Mouse (Mus musculus) hindbrain, embryonic 10.5 days (tissue): Measurements from ENCODE around the gene Klhl2. TPM values are rescaled to one million over a fixed set of nuclear protein-coding genes. Genes with fewer than 3 reads are reported as not detected.

Experiments
- DNase-seq: peaks from one replicate; pipeline ENCODE4 v3.0.0-alpha.2; 2017; ENCODE audit warnings: low spot score
- H3K27ac ChIP-seq: fragments of 300-500 bp; sonication (generic); 2 replicates; pipeline ENCODE4 v1.5.1; 2016; ENCODE audit warnings: mild to moderate bottlenecking, moderate library complexity
- H3K27me3 ChIP-seq: fragments of 300-500 bp; sonication (generic); 2 replicates; pipeline ENCODE4 v1.6.1; 2016; ENCODE audit warnings: mild to moderate bottlenecking; ENCODE audit not compliant: poor library complexity, insufficient read depth, severe bottlenecking
- H3K36me3 ChIP-seq: fragments of 300-500 bp; sonication (generic); 2 replicates; pipeline ENCODE4 v1.6.1; 2016; ENCODE audit warnings: mild to moderate bottlenecking, moderate library complexity
- H3K4me1 ChIP-seq: fragments of 300-500 bp; sonication (generic); replicated peaks from 2 replicates; pipeline ENCODE4 v1.6.1; 2016; ENCODE audit warnings: mild to moderate bottlenecking
- H3K4me3 ChIP-seq: fragments of 300-500 bp; sonication (generic); 2 replicates; pipeline ENCODE4 v1.5.1; 2016; ENCODE audit warnings: mild to moderate bottlenecking, moderate library complexity
- H3K9me3 ChIP-seq: fragments of 300-500 bp; sonication (generic); 2 replicates; pipeline ENCODE4 v1.6.1; 2016; ENCODE audit warnings: mild to moderate bottlenecking, moderate library complexity
- WGBS: fragments of 180-500 bp; shearing (Covaris S2); methylation state at CpG from one replicate; pipeline ENCODE4 v1.1.7; 2016; 5-methylcytosine and 5-hydroxymethylcytosine counted together
- polyA plus RNA-seq: library from polyadenylated mRNA; unstranded; fragments of >200 nt; fragmentation: Nextera tagmentation; extraction: Ambion mirVana; gene quantifications from 2 replicates; pipeline ENCODE4 v1.2.1, GENCODE M21; 2016

The Klhl2 gene
- polyA plus RNA-seq, 1 experiment from 2014 or later, result 13.0 TPM

DNA sequence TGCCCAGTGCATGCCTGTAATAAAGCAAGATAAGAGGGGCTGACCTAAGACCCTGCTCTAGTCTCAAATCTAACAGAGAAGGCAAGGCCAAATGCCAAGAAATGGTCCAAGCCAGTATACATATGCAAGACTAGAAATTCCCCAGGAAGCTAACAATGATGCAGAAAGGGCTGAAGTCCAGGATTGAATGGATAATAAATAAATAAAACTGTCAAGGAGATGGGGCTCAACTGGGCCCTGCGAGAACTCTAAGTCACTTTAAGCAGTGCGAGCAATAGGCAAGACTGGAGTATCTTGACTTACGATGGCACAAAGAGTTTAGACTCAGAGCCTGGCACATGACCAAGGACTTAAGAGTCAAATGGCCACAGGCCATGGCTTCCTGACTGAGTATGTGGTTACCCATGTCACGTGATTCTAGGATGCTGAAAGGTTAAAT lies 5.8 kb downstream of the Klhl2 start:
- Histone ChIP-seq H3K27me3 (no peaks in the 10 kb centered on the region), H3K4me1 (peaks cover 29% of the 10 kb centered on the region), H3K9me3 (no peaks in the 10 kb centered on the region), H3K27ac (no peak overlapping the region), H3K4me3 (no peak overlapping the region), H3K36me3 (no peaks in the 10 kb centered on the region)
- 93% methylated on average over 4 of the region's 4 CpGs for WGBS
- no peak for DNase-seq

- Histone ChIP-seq H3K4me3 (no peak overlapping the region), H3K4me1 (peaks cover 22% of the 10 kb centered on the region), H3K27ac (no peak overlapping the region), H3K36me3 (no peaks in the 10 kb centered on the region), H3K9me3 (no peaks in the 10 kb centered on the region), H3K27me3 (no peaks in the 10 kb centered on the region)
- no peak for DNase-seq
- WGBS, result 92% methylated on average over 3 of the region's 3 CpGs
Measured at GRCm38 (mm10) chr8:64843168-64843567, 6.6 kb downstream of the Klhl2 start.

- H3K9me3 ChIP-seq, result no peaks in the 10 kb centered on the region
- H3K4me1 ChIP-seq, result peaks cover 18% of the 10 kb centered on the region
- 90% methylated on average over 13 of the region's 13 CpGs for WGBS
- no peak overlapping the region for H3K27ac ChIP-seq
- no peak for DNase-seq
- no peaks in the 10 kb centered on the region for H3K36me3 ChIP-seq
- H3K27me3 ChIP-seq, result no peaks in the 10 kb centered on the region
- no peak overlapping the region for H3K4me3 ChIP-seq
Measured at GRCm38 (mm10) chr8:64841747-64842406, 7.9 kb downstream of the Klhl2 start.

DNA sequence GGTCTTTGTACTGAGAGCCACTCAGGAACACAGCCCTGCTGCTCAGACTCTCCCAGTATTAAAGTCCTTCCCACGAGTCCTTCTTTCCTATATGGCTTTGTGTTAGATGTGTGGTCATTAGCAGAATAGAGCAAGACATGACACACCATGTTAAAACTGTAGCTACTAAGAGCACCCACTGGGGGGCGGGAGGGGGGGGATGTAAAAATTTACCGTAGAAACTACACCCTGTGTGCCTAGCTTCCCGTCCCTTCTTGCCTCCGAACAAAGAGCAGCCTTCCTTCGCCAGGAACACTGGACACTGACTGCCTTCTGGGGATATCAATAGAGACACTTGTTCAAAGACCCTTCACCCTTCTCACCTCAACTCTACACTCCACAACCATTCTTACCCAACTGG lies 10.2 kb downstream of the Klhl2 start:
- H3K4me3 ChIP-seq, result no peak overlapping the region
- no peaks in the 10 kb centered on the region for H3K36me3 ChIP-seq
- no peaks in the 10 kb centered on the region for H3K9me3 ChIP-seq
- no peaks in the 10 kb centered on the region for H3K27me3 ChIP-seq
- H3K4me1 ChIP-seq, result peaks cover 22% of the 10 kb centered on the region
- no peak overlapping the region for H3K27ac ChIP-seq
- WGBS, result 56% methylated on average over 6 of the region's 6 CpGs
- no peak for DNase-seq

GRCm38 (mm10) chr8:64835475-64836122 lies 14.2 kb downstream of the Klhl2 start:
- H3K36me3 ChIP-seq, result peaks cover 17% of the 10 kb centered on the region
- no peaks in the 10 kb centered on the region for H3K9me3 ChIP-seq
- H3K4me3 ChIP-seq, result no peak overlapping the region
- DNase-seq, result no peak
- peaks cover 36% of the 10 kb centered on the region for H3K4me1 ChIP-seq
- no peak overlapping the region for H3K27ac ChIP-seq
- no peaks in the 10 kb centered on the region for H3K27me3 ChIP-seq
- WGBS, result 83% methylated on average over 6 of the region's 6 CpGs

- peaks cover 24% of the 10 kb centered on the region for H3K36me3 ChIP-seq
- H3K4me1 ChIP-seq, result peaks cover 29% of the 10 kb centered on the region
- peak overlapping the region; percentile 43; the same call in 1 of the 2 replicates for H3K27ac ChIP-seq
- peak; percentile 35 for DNase-seq
- WGBS, result 35% methylated on average over 27 of the region's 27 CpGs
- H3K4me3 ChIP-seq, result peak overlapping the region; percentile 5; the same call in 1 of the 2 replicates
- no peaks in the 10 kb centered on the region for H3K27me3 ChIP-seq
- H3K9me3 ChIP-seq, result 0 out of 2 replicates have a peak, but pooled peaks cover 2% of the 10 kb centered on the region
Measured at GRCm38 (mm10) chr8:64834071-64834877, 15.5 kb downstream of the Klhl2 start.

DNA sequence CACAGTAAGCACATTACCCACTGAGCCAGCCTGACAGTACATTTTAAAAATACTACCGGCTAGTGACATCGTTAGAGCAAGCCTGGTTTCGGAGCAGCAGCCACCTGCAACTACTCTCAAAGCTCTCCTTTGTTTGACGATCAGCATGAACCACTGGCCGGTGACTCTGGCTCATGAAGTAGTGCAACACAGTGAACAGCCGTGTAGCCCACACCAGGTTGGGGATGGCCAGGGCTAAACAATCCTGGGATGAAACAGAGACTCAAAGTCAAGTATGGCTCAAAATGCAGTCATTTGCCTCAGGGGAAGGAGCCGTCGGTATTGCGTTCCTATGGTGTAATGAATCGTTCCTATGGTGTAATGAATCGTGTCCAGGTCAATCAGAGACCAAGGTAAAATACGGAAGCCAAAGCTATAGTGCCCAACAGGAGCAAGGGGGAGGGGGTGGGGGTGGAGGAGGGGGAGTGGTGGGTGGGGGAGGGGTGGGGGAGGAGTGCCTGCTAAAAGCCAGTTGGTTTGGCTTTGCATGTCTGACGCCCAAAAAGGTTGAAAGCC lies 17.2 kb downstream of the Klhl2 start:
- 81% methylated on average over 13 of the region's 13 CpGs for WGBS
- DNase-seq, result no peak
- H3K9me3 ChIP-seq, result 0 out of 2 replicates have a peak, but pooled peaks cover 2% of the 10 kb centered on the region
- H3K36me3 ChIP-seq, result peaks cover 40% of the 10 kb centered on the region
- no peak overlapping the region for H3K4me3 ChIP-seq
- peaks cover 22% of the 10 kb centered on the region for H3K4me1 ChIP-seq
- H3K27me3 ChIP-seq, result no peaks in the 10 kb centered on the region
- H3K27ac ChIP-seq, result 0 out of 2 replicates have a peak overlapping the region, but pooled peaks have one; percentile 35

- Histone ChIP-seq H3K4me3 (no peak overlapping the region), H3K9me3 (0 out of 2 replicates have a peak, but pooled peaks cover 2% of the 10 kb centered on the region), H3K36me3 (peaks cover 44% of the 10 kb centered on the region), H3K4me1 (peaks cover 21% of the 10 kb centered on the region), H3K27me3 (no peaks in the 10 kb centered on the region), H3K27ac (no peak overlapping the region)
- DNase-seq, result no peak
- 79% methylated on average over 3 of the region's 3 CpGs for WGBS
Measured at GRCm38 (mm10) chr8:64831656-64832055, 18.2 kb downstream of the Klhl2 start.

DNA sequence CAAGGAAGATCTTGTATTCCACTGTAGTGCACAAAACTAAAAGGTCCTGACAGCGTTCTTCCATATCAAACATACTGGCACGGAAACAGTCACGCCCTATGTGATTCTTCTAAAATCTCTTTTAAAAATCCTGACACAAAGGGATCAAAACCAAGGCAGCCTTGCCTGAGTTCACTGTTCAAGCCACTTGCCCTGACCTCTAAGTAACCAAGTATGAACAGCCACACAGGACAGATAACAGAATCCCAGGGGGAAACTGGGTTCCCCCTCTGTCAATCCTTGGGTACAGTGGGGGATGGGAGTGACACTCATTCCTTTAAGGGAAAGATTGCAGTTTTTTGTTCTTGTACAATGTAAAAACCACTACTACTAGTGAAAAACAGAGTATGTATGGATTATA lies 19.9 kb downstream of the Klhl2 start:
- no peak overlapping the region for H3K4me3 ChIP-seq
- H3K9me3 ChIP-seq, result 0 out of 2 replicates have a peak, but pooled peaks cover 2% of the 10 kb centered on the region
- WGBS, result 93% methylated on average over 3 of the region's 3 CpGs
- H3K4me1 ChIP-seq, result peaks cover 20% of the 10 kb centered on the region
- H3K36me3 ChIP-seq, result peaks cover 53% of the 10 kb centered on the region
- DNase-seq, result no peak
- H3K27ac ChIP-seq, result no peak overlapping the region
- no peaks in the 10 kb centered on the region for H3K27me3 ChIP-seq

DNA sequence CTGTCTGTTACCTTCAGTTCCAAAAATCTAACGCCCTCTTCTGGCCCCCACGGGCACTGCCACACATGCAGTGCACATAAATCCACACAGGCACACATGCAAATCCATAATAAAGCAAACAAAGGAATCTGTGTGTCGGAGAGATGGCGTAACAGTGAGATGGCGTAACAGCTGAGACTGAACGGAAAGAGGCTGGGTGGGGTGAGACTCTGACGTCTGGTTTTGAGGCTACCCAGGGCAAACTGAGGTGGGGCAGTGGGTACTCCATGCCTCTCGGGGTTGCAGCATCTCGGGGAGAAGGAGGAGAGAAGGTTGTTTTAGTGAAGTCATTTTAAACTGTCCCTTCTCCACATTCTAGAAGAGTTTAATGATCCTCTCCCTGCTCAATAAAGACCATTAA lies 20.4 kb downstream of the Klhl2 start:
- no peak overlapping the region for H3K4me3 ChIP-seq
- 0 out of 2 replicates have a peak, but pooled peaks cover 2% of the 10 kb centered on the region for H3K9me3 ChIP-seq
- H3K36me3 ChIP-seq, result peaks cover 54% of the 10 kb centered on the region
- no peak overlapping the region for H3K27ac ChIP-seq
- H3K27me3 ChIP-seq, result no peaks in the 10 kb centered on the region
- WGBS, result 97% methylated on average over 9 of the region's 9 CpGs
- peaks cover 15% of the 10 kb centered on the region for H3K4me1 ChIP-seq
- no peak for DNase-seq

DNA sequence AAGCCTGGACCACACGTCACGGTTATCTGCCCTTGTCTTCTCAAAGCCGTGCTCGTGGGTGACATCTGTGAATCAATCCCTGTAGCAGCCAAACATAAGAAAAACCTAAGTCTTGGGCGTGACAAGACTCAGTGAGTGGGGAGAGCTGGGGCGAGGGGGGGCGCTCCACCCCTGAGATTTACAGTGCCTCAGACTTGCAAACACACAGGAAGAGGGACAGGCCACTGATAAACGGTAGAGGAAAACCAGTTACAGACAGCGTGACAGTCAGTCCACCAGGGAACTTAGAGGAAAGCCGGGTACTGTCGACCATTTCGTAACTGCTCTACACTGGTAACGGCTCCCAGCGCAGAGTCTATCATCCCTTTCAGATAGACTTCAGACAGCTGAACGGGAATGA lies 21.4 kb downstream of the Klhl2 start:
- Histone ChIP-seq H3K4me3 (no peak overlapping the region), H3K4me1 (peaks cover 8% of the 10 kb centered on the region), H3K27ac (no peak overlapping the region), H3K36me3 (peaks cover 54% of the 10 kb centered on the region), H3K9me3 (0 out of 2 replicates have a peak, but pooled peaks cover 2% of the 10 kb centered on the region), H3K27me3 (no peaks in the 10 kb centered on the region)
- WGBS, result 93% methylated on average over 15 of the region's 15 CpGs
- DNase-seq, result no peak

- WGBS, result 93% methylated on average over 10 of the region's 10 CpGs
- H3K36me3 ChIP-seq, result peaks cover 60% of the 10 kb centered on the region
Measured at GRCm38 (mm10) chr8:64827356-64827755, 22.5 kb downstream of the Klhl2 start.

More at GRCm38 (mm10) chr8:64827356-64827755, 22.5 kb downstream of the Klhl2 start:
- Histone ChIP-seq H3K27me3 (no peaks in the 10 kb centered on the region), H3K4me3 (no peak overlapping the region), H3K4me1 (peaks cover 4% of the 10 kb centered on the region), H3K27ac (no peak overlapping the region), H3K9me3 (0 out of 2 replicates have a peak, but pooled peaks cover 2% of the 10 kb centered on the region)
- DNase-seq, result no peak
